Mouse (Mus musculus) lung, embryonic 14.5 days (tissue): ENCODE results near the gene Zfp536. TPM values are rescaled to one million over a fixed set of nuclear protein-coding genes. Genes with fewer than 3 reads are reported as not detected.

Source experiments
- ATAC-seq: fragments of 200-750 bp; cut with Nextera tagmentation; 2 replicates; pipeline ENCODE4 v1.8.0; 2017; ENCODE audit warnings: mild to moderate bottlenecking, moderate TSS enrichment, moderate library complexity; ENCODE audit not compliant: insufficient read depth
- DNase-seq: peaks from one replicate; pipeline ENCODE4 v3.0.0-alpha.2; 2015
- H3K27ac ChIP-seq: fragments of 300-500 bp; sonication (generic); 2 replicates; pipeline ENCODE4 v1.5.1; 2014; ENCODE audit warnings: low read depth, mild to moderate bottlenecking, moderate library complexity
- H3K27me3 ChIP-seq: fragments of 300-500 bp; sonication (generic); 2 replicates; pipeline ENCODE4 v1.6.1; 2014; ENCODE audit warnings: low read length, control low read depth; ENCODE audit not compliant: insufficient read depth
- H3K36me3 ChIP-seq: fragments of 300-500 bp; sonication (generic); 2 replicates; pipeline ENCODE4 v1.6.1; 2014; ENCODE audit warnings: control low read depth; ENCODE audit not compliant: insufficient read depth
- H3K4me1 ChIP-seq: fragments of 300-500 bp; sonication (generic); 2 replicates; pipeline ENCODE4 v1.6.1; 2014; ENCODE audit warnings: antibody characterized with exemption, control low read depth; ENCODE audit not compliant: insufficient read depth
- H3K4me2 ChIP-seq: fragments of 300-500 bp; sonication (generic); 2 replicates; pipeline ENCODE4 v1.6.1; 2014; ENCODE audit warnings: mild to moderate bottlenecking
- H3K4me3 ChIP-seq: fragments of 300-500 bp; sonication (generic); 2 replicates; pipeline ENCODE4 v1.5.1; 2014; ENCODE audit warnings: low read depth, low read length
- H3K9ac ChIP-seq: fragments of 300-500 bp; sonication (generic); 2 replicates; pipeline ENCODE4 v1.6.1; 2014
- H3K9me3 ChIP-seq: fragments of 300-500 bp; sonication (generic); 2 replicates; pipeline ENCODE4 v1.6.1; 2016; ENCODE audit warnings: low read depth, low read length, control low read depth
- CTCF ChIP-seq: IDR thresholded peaks from 2 replicates; pipeline ENCODE4 v1.5.1; 2016; ENCODE audit warnings: antibody characterized with exemption, low read depth
- WGBS: fragments of 180-500 bp; shearing (Covaris S2); extraction: QIAGEN DNeasy Blood & Tissue Kit; methylation state at CpG from one replicate; pipeline ENCODE4 v1.1.7; 2014; 5-methylcytosine and 5-hydroxymethylcytosine counted together
- polyA plus RNA-seq: library from polyadenylated mRNA; unstranded; fragments of >200 nt; fragmentation: Nextera tagmentation; extraction: Ambion mirVana; gene quantifications from 2 replicates; pipeline ENCODE4 v1.2.1, GENCODE M21; 2014

Gene Zfp536
- polyA plus RNA-seq, 1 experiment from 2014 or later: 13.7 TPM

DNA sequence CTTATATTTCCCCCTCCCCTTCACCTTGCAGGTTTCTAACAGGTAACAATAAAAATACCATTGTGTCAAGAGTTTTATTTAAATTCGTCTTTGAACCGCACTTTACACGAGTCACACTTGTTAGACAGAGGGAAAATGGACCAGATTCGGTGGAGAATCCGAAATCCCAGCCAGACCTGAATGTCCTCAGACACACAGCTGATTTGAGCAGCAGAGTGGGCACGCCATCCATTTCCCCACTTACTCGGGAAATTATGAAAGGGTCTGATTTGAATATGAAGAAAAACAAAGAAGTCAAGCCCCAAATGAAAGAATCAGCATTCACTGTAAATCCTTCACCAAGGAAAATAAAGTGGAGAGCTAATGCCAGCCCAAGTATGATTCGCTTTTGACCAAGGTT, 208.1 kb downstream of the Zfp536 start:
- 56% methylated on average over 8 of the region's 8 CpGs for WGBS

GRCm38 (mm10) chr7:37564644-37565043, 208.8 kb downstream of the Zfp536 start:
- Histone ChIP-seq H3K9me3 (no peaks in the 10 kb centered on the region), H3K27me3 (no peaks in the 10 kb centered on the region), H3K36me3 (no peaks in the 10 kb centered on the region; the same call in 1 of the 2 replicates), H3K4me3 (no peak overlapping the region), H3K4me2 (peak overlapping the region; percentile 39), H3K27ac (peak overlapping the region; percentile 64; the same call in 1 of the 2 replicates), H3K4me1 (peaks cover 21% of the 10 kb centered on the region), H3K9ac (no peak overlapping the region)
- no peak for ATAC-seq
- peak; percentile 36 for DNase-seq
- no peak for TF ChIP-seq CTCF
- WGBS: 13% methylated on average over 10 of the region's 10 CpGs

More for the DNA sequence above, 208.1 kb downstream of the Zfp536 start:
- H3K27ac ChIP-seq: peak overlapping the region; percentile 71; the same call in 1 of the 2 replicates
- no peak overlapping the region for H3K9ac ChIP-seq
- H3K4me3 ChIP-seq: no peak overlapping the region
- no peaks in the 10 kb centered on the region for H3K27me3 ChIP-seq
- no peak for DNase-seq
- no peak for TF ChIP-seq CTCF
- no peaks in the 10 kb centered on the region; the same call in 1 of the 2 replicates for H3K36me3 ChIP-seq
- no peak for ATAC-seq
- H3K4me1 ChIP-seq: peaks cover 21% of the 10 kb centered on the region
- H3K9me3 ChIP-seq: no peaks in the 10 kb centered on the region
- H3K4me2 ChIP-seq: peak overlapping the region; percentile 34; the same call in 1 of the 2 replicates

DNA sequence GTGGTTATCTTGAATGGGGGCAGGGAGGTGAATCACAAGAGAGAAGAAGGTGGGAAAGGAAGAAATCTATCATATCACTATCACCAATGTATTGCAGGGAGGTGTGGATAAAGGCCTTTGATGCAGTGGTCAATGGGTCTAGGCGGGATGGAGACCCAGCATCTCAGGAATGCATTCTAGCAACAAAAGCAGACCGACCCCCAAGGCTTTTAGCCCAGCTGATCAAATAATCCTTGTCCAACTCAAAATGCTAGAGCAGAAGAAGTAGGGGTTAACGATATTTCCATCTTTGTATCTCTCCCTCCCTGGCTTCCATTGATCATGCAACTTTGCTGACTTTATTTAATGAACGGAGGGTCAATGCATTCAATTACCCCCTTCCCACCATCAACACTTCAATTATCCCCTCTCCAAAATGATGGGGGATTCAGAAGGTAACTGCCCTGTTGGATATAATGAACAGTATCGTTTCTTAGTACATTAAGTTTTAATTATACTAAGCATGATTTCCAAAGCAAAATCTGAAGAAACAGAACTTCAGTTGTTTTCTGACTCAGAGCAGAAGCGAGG, 209.5 kb downstream of the Zfp536 start:
- Histone ChIP-seq H3K36me3 (no peaks in the 10 kb centered on the region; the same call in 1 of the 2 replicates), H3K4me1 (peaks cover 21% of the 10 kb centered on the region), H3K9me3 (no peaks in the 10 kb centered on the region), H3K9ac (no peak overlapping the region), H3K4me3 (no peak overlapping the region), H3K4me2 (peak overlapping the region; percentile 39), H3K27ac (peak overlapping the region; percentile 34; the same call in 1 of the 2 replicates), H3K27me3 (no peaks in the 10 kb centered on the region)
- WGBS: 47% methylated on average over 6 of the region's 6 CpGs
- ATAC-seq: no peak
- TF ChIP-seq CTCF: no peak
- no peak for DNase-seq

- DNase-seq: peak; percentile 84
- whole genome bisulfite sequencing: 3% methylated on average over 8 of the region's 8 CpGs
- no peaks in the 10 kb centered on the region for H3K36me3 ChIP-seq
- peaks cover 21% of the 10 kb centered on the region for H3K4me1 ChIP-seq
- 0 out of 2 replicates have a peak, but pooled peaks have one; percentile 3 for TF ChIP-seq CTCF
- H3K27me3 ChIP-seq: no peaks in the 10 kb centered on the region
- H3K4me3 ChIP-seq: peak overlapping the region; percentile 2; the same call in 1 of the 2 replicates
- peak overlapping the region; percentile 52 for H3K4me2 ChIP-seq
- H3K27ac ChIP-seq: peak overlapping the region; percentile 84
- H3K9ac ChIP-seq: no peak overlapping the region
- peak; percentile 54 for ATAC-seq
- no peaks in the 10 kb centered on the region for H3K9me3 ChIP-seq
Observed at GRCm38 (mm10) chr7:37563171-37563574, 210.3 kb downstream of the Zfp536 start.

DNA sequence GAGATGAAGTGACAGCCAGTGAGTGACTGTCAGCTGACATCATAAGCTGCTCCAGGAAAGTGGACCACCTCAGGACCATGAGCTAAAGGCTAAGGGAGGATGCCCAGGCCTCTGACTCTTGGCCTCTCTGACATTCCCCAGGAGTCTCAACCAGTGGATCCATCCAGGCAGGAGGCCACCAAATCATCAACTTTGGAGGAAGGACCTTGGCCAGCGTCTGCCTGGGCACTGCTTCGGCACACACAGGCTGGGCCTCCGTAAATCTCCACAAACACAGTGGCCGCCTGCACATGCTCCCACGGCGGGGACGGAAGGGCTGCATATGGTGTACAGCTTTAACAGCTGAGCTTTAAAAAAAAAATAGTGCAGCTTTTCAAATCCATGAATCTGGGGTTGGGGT, 210.9 kb downstream of the Zfp536 start:
- H3K4me3 ChIP-seq: no peak overlapping the region
- peak overlapping the region; percentile 84; the same call in 1 of the 2 replicates for H3K27ac ChIP-seq
- H3K9ac ChIP-seq: no peak overlapping the region
- 41% methylated on average over 7 of the region's 7 CpGs for WGBS
- ATAC-seq: no peak
- DNase-seq: peak; percentile 33
- no peak for TF ChIP-seq CTCF
- H3K4me1 ChIP-seq: peaks cover 21% of the 10 kb centered on the region
- H3K9me3 ChIP-seq: no peaks in the 10 kb centered on the region
- no peaks in the 10 kb centered on the region for H3K27me3 ChIP-seq
- no peaks in the 10 kb centered on the region for H3K36me3 ChIP-seq
- peak overlapping the region; percentile 52 for H3K4me2 ChIP-seq

DNA sequence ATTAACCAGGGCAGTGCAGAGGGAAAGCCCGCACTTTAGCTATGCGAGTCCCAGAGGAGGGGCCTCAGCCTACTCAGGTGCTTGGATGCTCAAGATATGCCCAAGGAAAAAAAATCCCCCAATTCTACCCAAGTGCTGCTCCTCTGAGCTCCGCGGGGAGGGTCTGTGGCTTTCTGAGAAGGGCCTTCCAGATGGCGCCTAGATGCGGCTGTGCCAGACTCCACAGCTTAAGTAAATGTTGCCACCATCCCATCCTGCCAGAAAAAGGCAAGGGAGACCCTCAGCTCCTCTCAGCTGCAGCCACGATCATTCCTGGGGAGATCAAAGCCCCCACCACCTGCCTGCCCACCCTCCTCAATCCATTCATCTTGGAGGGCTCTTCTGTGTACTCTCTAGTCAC, 212.9 kb downstream of the Zfp536 start:
- Histone ChIP-seq H3K36me3 (no peaks in the 10 kb centered on the region), H3K9ac (no peak overlapping the region), H3K27ac (no peak overlapping the region), H3K4me3 (no peak overlapping the region), H3K9me3 (no peaks in the 10 kb centered on the region), H3K27me3 (no peaks in the 10 kb centered on the region), H3K4me2 (no peak overlapping the region), H3K4me1 (peaks cover 20% of the 10 kb centered on the region)
- TF ChIP-seq CTCF: no peak
- ATAC-seq (no peak), DNase-seq (no peak)
- 64% methylated on average over 7 of the region's 7 CpGs for WGBS

GRCm38 (mm10) chr7:37559851-37560250, 213.6 kb downstream of the Zfp536 start:
- Histone ChIP-seq H3K9me3 (no peaks in the 10 kb centered on the region), H3K4me2 (no peak overlapping the region), H3K36me3 (no peaks in the 10 kb centered on the region), H3K4me1 (peaks cover 17% of the 10 kb centered on the region), H3K27me3 (no peaks in the 10 kb centered on the region), H3K4me3 (no peak overlapping the region), H3K27ac (no peak overlapping the region), H3K9ac (no peak overlapping the region)
- WGBS: 43% methylated on average over 3 of the region's 3 CpGs
- DNase-seq: no peak
- ATAC-seq: no peak
- TF ChIP-seq CTCF: no peak
